In the genomic region with DNA sequence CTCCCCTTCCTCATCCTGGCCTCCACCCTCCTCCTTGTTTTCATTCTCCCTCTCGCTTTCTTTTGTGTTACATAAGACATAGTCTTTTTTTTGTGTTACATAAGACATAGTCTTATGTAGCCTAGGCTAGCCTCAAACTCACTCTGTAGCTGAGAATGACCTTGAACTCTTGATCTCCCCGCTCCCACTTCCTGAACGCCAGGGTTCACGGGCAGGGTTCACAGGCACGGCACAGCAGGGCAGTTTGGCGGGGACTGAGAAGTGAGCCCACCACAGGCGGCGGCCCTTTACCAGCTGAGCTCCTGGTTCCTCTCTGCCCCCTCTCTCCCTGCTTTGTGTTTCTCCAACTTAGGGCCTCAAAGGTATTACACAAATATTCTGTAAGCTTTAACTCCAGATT, we compare ENCODE assay signal across 37 mouse cellular contexts. TPM values are rescaled to one million over a fixed set of nuclear protein-coding genes. Genes with fewer than 3 reads are reported as not detected.
A peak's percentile ranks its signal among the peaks of the same experiment; 100 is the strongest.
DNase-seq lines count a peak whose midpoint lies in the region; ATAC-seq and TF ChIP-seq lines count a peak whose summit lies in the region.
"Had no signal": no experiment of that assay in that cellular context is flagged by ENCODE, and none has a peak within 500 bp of the region (broad histone marks: within the 10 kb centered on the region; RNA-seq: fewer than 3 reads in every experiment).

No protein-coding gene starts in this region.

- ATAC-seq in kidney, postnatal 0 days (replicated peaks; ENCODE audit: low FRiP score, low read depth): no peak
- no peak for ATAC-seq in kidney, embryonic 16.5 days (ENCODE audit: low FRiP score, low TSS enrichment)
- no peak for ATAC-seq in forebrain, postnatal 0 days
- ATAC-seq: hindbrain, embryonic 16.5 days; midbrain, embryonic 15.5 days had no signal

- no peaks in the 10 kb centered on the region for H3K27me3 ChIP-seq in kidney, postnatal 0 days (ENCODE audit: insufficient read depth, low read length)
- H3K27me3 ChIP-seq in kidney, embryonic 16.5 days (ENCODE audit: insufficient read depth, low read length): no peaks in the 10 kb centered on the region
- H3K27me3 ChIP-seq in ES-Bruce4 (ENCODE audit: control insufficient read depth, insufficient read depth, low read length, poor library complexity, severe bottlenecking): no peaks in the 10 kb centered on the region
- no peaks in the 10 kb centered on the region for H3K27me3 ChIP-seq in forebrain, postnatal 0 days (ENCODE audit: insufficient read depth, low read length)
- H3K27me3 ChIP-seq: embryonic facial prominence, embryonic 15.5 days; forebrain, embryonic 12.5 days; heart, embryonic 13.5 days; midbrain, embryonic 15.5 days had no signal

- TF ChIP-seq CTCF in kidney, postnatal 0 days (IDR thresholded peaks at IDR 0.05; ENCODE audit: low read depth): no peak
- no peak for TF ChIP-seq CTCF in ES-Bruce4 (IDR thresholded peaks at IDR 0.05; ENCODE audit: low read depth, low read length)
- no peak for TF ChIP-seq CTCF in forebrain, postnatal 0 days (IDR thresholded peaks at IDR 0.05; ENCODE audit: low read depth)

- TF ChIP-seq POLR2A in ES-Bruce4 (IDR thresholded peaks at IDR 0.05; ENCODE audit: insufficient read depth, low read length): no peak

- no peak overlapping the region for H3K4me2 ChIP-seq in kidney, postnatal 0 days (ENCODE audit: low read length)
- H3K4me2 ChIP-seq in kidney, embryonic 16.5 days (replicated peaks; ENCODE audit: low read depth, low read length): no peak overlapping the region
- H3K4me2 ChIP-seq in forebrain, postnatal 0 days (ENCODE audit: low read depth): no peak overlapping the region
- H3K4me2 ChIP-seq: embryonic facial prominence, embryonic 15.5 days; forebrain, embryonic 12.5 days; heart, embryonic 13.5 days; midbrain, embryonic 15.5 days had no signal

- no peaks in the 10 kb centered on the region; the same call in 1 of the 2 replicates for H3K4me1 ChIP-seq in kidney, postnatal 0 days (replicated peaks; ENCODE audit: insufficient read depth, low read length)
- H3K4me1 ChIP-seq in kidney, embryonic 16.5 days (ENCODE audit: insufficient read depth, low read length): no peaks in the 10 kb centered on the region
- peaks cover 6% of the 10 kb centered on the region for H3K4me1 ChIP-seq in ES-Bruce4 (ENCODE audit: control insufficient read depth, insufficient read depth, low read length)
- no peaks in the 10 kb centered on the region for H3K4me1 ChIP-seq in forebrain, postnatal 0 days (ENCODE audit: insufficient read depth)
- H3K4me1 ChIP-seq: embryonic facial prominence, embryonic 10.5 days; embryonic facial prominence, embryonic 15.5 days; forebrain, embryonic 12.5 days; midbrain, embryonic 15.5 days had no signal

- H3K4me3 ChIP-seq in kidney, postnatal 0 days (replicated peaks; ENCODE audit: low read depth, low read length): no peak overlapping the region
- H3K4me3 ChIP-seq in kidney, embryonic 16.5 days (ENCODE audit: low read length): no peak overlapping the region
- H3K4me3 ChIP-seq in ES-Bruce4 (ENCODE audit: low read depth, low read length) (no peak overlapping the region), macrophage (ENCODE audit: inconsistent target) (no peak overlapping the region)
- H3K4me3 ChIP-seq in forebrain, postnatal 0 days (ENCODE audit: low read depth, low read length): no peak overlapping the region
- H3K4me3 ChIP-seq: embryonic facial prominence, embryonic 10.5 days; embryonic facial prominence, embryonic 15.5 days; forebrain, embryonic 12.5 days; heart, adult 2 months; heart, embryonic 13.5 days; midbrain, embryonic 15.5 days had no signal

- WGBS in kidney, postnatal 0 days: 86% methylated on average over 8 of the region's 8 CpGs
- 79% methylated on average over 8 of the region's 8 CpGs for WGBS in kidney, embryonic 16.5 days
- 82% methylated on average over 8 of the region's 8 CpGs for WGBS in macrophage (ENCODE audit: missing documents)
- WGBS in forebrain, postnatal 0 days: 87% methylated on average over 8 of the region's 8 CpGs

- intact Hi-C loops in gastrocnemius, postnatal 36 days (cut with DNase I): no loop called here

- H3K27ac ChIP-seq in kidney, postnatal 0 days: peak overlapping the region; percentile 65
- no peak overlapping the region for H3K27ac ChIP-seq in kidney, embryonic 16.5 days (ENCODE audit: low read length)
- no peak overlapping the region for H3K27ac ChIP-seq in ES-Bruce4 (ENCODE audit: insufficient read depth, low read length)
- H3K27ac ChIP-seq in macrophage: peak overlapping the region; percentile 81
- no peak overlapping the region for H3K27ac ChIP-seq in forebrain, postnatal 0 days (ENCODE audit: low read depth, low read length)
- H3K27ac ChIP-seq: embryonic facial prominence, embryonic 10.5 days; embryonic facial prominence, embryonic 15.5 days; forebrain, embryonic 12.5 days; heart, adult 2 months; heart, embryonic 13.5 days; midbrain, embryonic 15.5 days had no signal

- peak; percentile 60; the same call in 1 of the 2 replicates for TF ChIP-seq EP300 in ES-Bruce4 (IDR thresholded peaks at IDR 0.05; ENCODE audit: insufficient read depth, low read depth, low read length)

- H3K79me2 ChIP-seq in macrophage (ENCODE audit: inconsistent target): no peaks in the 10 kb centered on the region

- no peak overlapping the region for H3K9ac ChIP-seq in kidney, postnatal 0 days (ENCODE audit: low read depth, low read length)
- H3K9ac ChIP-seq in kidney, embryonic 16.5 days (replicated peaks; ENCODE audit: low read length): no peak overlapping the region
- no peak overlapping the region for H3K9ac ChIP-seq in ES-Bruce4 (ENCODE audit: low read depth, poor library complexity, severe bottlenecking)
- no peak overlapping the region for H3K9ac ChIP-seq in forebrain, postnatal 0 days
- H3K9ac ChIP-seq: embryonic facial prominence, embryonic 15.5 days; forebrain, embryonic 12.5 days; heart, embryonic 13.5 days; midbrain, embryonic 15.5 days had no signal

- no peaks in the 10 kb centered on the region for H3K36me3 ChIP-seq in kidney, postnatal 0 days (ENCODE audit: insufficient read depth, low read length)
- no peaks in the 10 kb centered on the region for H3K36me3 ChIP-seq in kidney, embryonic 16.5 days (ENCODE audit: insufficient read depth, low read length)
- H3K36me3 ChIP-seq in ES-Bruce4 (ENCODE audit: control insufficient read depth, insufficient read depth, low read length, poor library complexity, severe bottlenecking) (no peaks in the 10 kb centered on the region), macrophage (ENCODE audit: inconsistent target) (no peaks in the 10 kb centered on the region)
- no peaks in the 10 kb centered on the region for H3K36me3 ChIP-seq in forebrain, postnatal 0 days (ENCODE audit: insufficient read depth)
- H3K36me3 ChIP-seq: embryonic facial prominence, embryonic 10.5 days; embryonic facial prominence, embryonic 15.5 days; forebrain, embryonic 12.5 days; G1E; heart, embryonic 13.5 days; midbrain, embryonic 15.5 days had no signal

- no peak for DNase-seq in kidney, postnatal 0 days (ENCODE audit: low spot score)
- DNase-seq in R1 (ENCODE audit: low read depth, low spot score): peak; percentile 91
- no peak for DNase-seq in forebrain, postnatal 0 days
- no peak for DNase-seq in cerebellum, adult 9-10 months
- no peak for DNase-seq in gastrocnemius, postnatal 36 days
- DNase-seq: cerebellum, adult 18-20 months; cerebellum, postnatal 14 days; gastrocnemius, postnatal 14 days; heart, postnatal 10 days; kidney, adult 18-20 months; right cerebral cortex, adult 18-20 months; thymus, postnatal 14 days had no signal

- H3K9me3 ChIP-seq in kidney, postnatal 0 days (replicated peaks; ENCODE audit: low read length): no peaks in the 10 kb centered on the region
- H3K9me3 ChIP-seq in kidney, embryonic 16.5 days (ENCODE audit: low read length): no peaks in the 10 kb centered on the region
- no peaks in the 10 kb centered on the region for H3K9me3 ChIP-seq in ES-Bruce4 (replicated peaks; ENCODE audit: control insufficient read depth, insufficient read depth, low read length, poor library complexity, severe bottlenecking)
- H3K9me3 ChIP-seq in forebrain, postnatal 0 days (ENCODE audit: low read length): no peaks in the 10 kb centered on the region
- H3K9me3 ChIP-seq: embryonic facial prominence, embryonic 10.5 days; embryonic facial prominence, embryonic 15.5 days; forebrain, embryonic 12.5 days; G1E; heart, embryonic 13.5 days; midbrain, embryonic 15.5 days had no signal

RNA-seq across cellular contexts. Expression of a gene that starts 7.5 kb away (rescaled TPM):
- polyA plus RNA-seq in kidney, postnatal 0 days (2015; fragmentation: Nextera tagmentation; extraction: Ambion mirVana): 195 and 199 TPM in 2 replicates
- polyA plus RNA-seq in kidney, embryonic 16.5 days (2015; fragmentation: Nextera tagmentation; extraction: Ambion mirVana): 203 and 229 TPM in 2 replicates
- polyA plus RNA-seq in ES-Bruce4 (2011; ENCODE audit: insufficient read depth, insufficient read length, low read depth, missing spikeins): 44.0 and 46.7 TPM in 2 replicates
- total RNA-seq in macrophage (2018; cell fraction: chromatin; rRNA removed): 100 to 1,000 TPM in 16 of 26 experiments, 10 to 100 TPM in 10; 55.6 to 150 (median 114) TPM
- 100 to 1,000 TPM in 21 of 26 experiments, 10 to 100 TPM in 5; 85.9 to 123 (median 106) TPM for total RNA-seq in macrophage (2018; cell fraction: cytosol; rRNA removed)
- 100 to 1,000 TPM in 17 of 26 experiments, 10 to 100 TPM in 9; 68.4 to 166 (median 118) TPM for total RNA-seq in macrophage (2018; cell fraction: nucleus; rRNA removed)
- polyA plus RNA-seq in macrophage (2018): 86.5 to 117 TPM (median 108 TPM) in 3 replicates
- total RNA-seq in forebrain, postnatal 0 days (2014; rRNA removed): 120 and 140 TPM in 2 replicates
- polyA plus RNA-seq in forebrain, postnatal 0 days (2015; fragmentation: Nextera tagmentation; extraction: Ambion mirVana): 100 and 107 TPM in 2 replicates
- 10 to 100 TPM; 49.4 to 66.7 TPM for total RNA-seq in gastrocnemius, postnatal 36 days (2021)

RNA-seq across cellular contexts. Expression of a gene that starts 29.0 kb away (rescaled TPM):
- polyA plus RNA-seq in kidney, postnatal 0 days (2015; fragmentation: Nextera tagmentation; extraction: Ambion mirVana): 14.7 and 15.5 TPM in 2 replicates
- 19.7 and 22.1 TPM in 2 replicates for polyA plus RNA-seq in kidney, embryonic 16.5 days (2015; fragmentation: Nextera tagmentation; extraction: Ambion mirVana)
- polyA plus RNA-seq in ES-Bruce4 (2011; ENCODE audit: insufficient read depth, insufficient read length, low read depth, missing spikeins) (45.4 and 52.0 TPM in 2 replicates), macrophage (2018) (9.4 to 16.8 TPM (median 15.8 TPM) in 3 replicates)
- 10 to 100 TPM in 9 of 26 experiments, 1 to 10 TPM in 17; 1.7 to 17.9 (median 7.0) TPM for total RNA-seq in macrophage (2018; cell fraction: chromatin; rRNA removed)
- 10 to 100 TPM in 18 of 26 experiments, 1 to 10 TPM in 8; 5.1 to 20.5 (median 14.4) TPM for total RNA-seq in macrophage (2018; cell fraction: cytosol; rRNA removed)
- total RNA-seq in macrophage (2018; cell fraction: nucleus; rRNA removed): 10 to 100 TPM in 11 of 26 experiments, 1 to 10 TPM in 15; 3.2 to 25.1 (median 8.5) TPM
- total RNA-seq in forebrain, postnatal 0 days (2014; rRNA removed): 14.4 and 14.7 TPM in 2 replicates
- polyA plus RNA-seq in forebrain, postnatal 0 days (2015; fragmentation: Nextera tagmentation; extraction: Ambion mirVana): 6.6 and 7.0 TPM in 2 replicates
- 10 to 100 TPM; 15.6 to 15.9 TPM for total RNA-seq in gastrocnemius, postnatal 36 days (2021)

RNA-seq across cellular contexts. Expression of a gene that starts 56.5 kb away (rescaled TPM):
- polyA plus RNA-seq in kidney, postnatal 0 days (2015; fragmentation: Nextera tagmentation; extraction: Ambion mirVana): not detected in 2 replicates
- not detected in 2 replicates for polyA plus RNA-seq in kidney, embryonic 16.5 days (2015; fragmentation: Nextera tagmentation; extraction: Ambion mirVana)
- not detected in 2 replicates for polyA plus RNA-seq in ES-Bruce4 (2011; ENCODE audit: insufficient read depth, insufficient read length, low read depth, missing spikeins)
- not detected for total RNA-seq in macrophage (2018; cell fraction: chromatin; rRNA removed)
- total RNA-seq in macrophage (2018; cell fraction: cytosol; rRNA removed): not detected
- not detected for total RNA-seq in macrophage (2018; cell fraction: nucleus; rRNA removed)
- not detected in 3 replicates for polyA plus RNA-seq in macrophage (2018)
- total RNA-seq in forebrain, postnatal 0 days (2014; rRNA removed): 0.24 TPM in 1 of 2 replicates, not detected in the other
- not detected in 2 replicates for polyA plus RNA-seq in forebrain, postnatal 0 days (2015; fragmentation: Nextera tagmentation; extraction: Ambion mirVana)
- not detected for total RNA-seq in gastrocnemius, postnatal 36 days (2021)
- total RNA-seq: adrenal gland, postnatal 14 days; gastrocnemius, postnatal 14 days; heart, adult 2 months; heart, postnatal 10 days; hematopoietic stem cell, adult 5-6 weeks; layer of hippocampus, postnatal 10 days; left cerebral cortex, adult 18-20 months; left cerebral cortex, postnatal 14 days; liver, adult 2 months; neutrophil, adult 5-6 weeks had no signal
- polyA plus RNA-seq: brain, embryonic 14.5 days; embryonic facial prominence, embryonic 10.5 days; embryonic facial prominence, embryonic 15.5 days; heart, embryonic 13.5 days; hindbrain, embryonic 16.5 days; intestine, embryonic 14.5 days; limb, embryonic 11.5 days; liver, adult 2 months; lung, postnatal 0 days; neural tube, embryonic 11.5 days; stomach, embryonic 14.5 days; urinary bladder, adult 2 months had no signal

Comparison
In these comparisons a context has a peak if more than half of its experiments do, and no peak if none do; other contexts are left out.
1. H3K27ac ChIP-seq: peak in kidney, postnatal 0 days (single experiment) and macrophage (single experiment); none in kidney, embryonic 16.5 days (single experiment), ES-Bruce4 (single experiment) and forebrain, postnatal 0 days (single experiment).